Mouse (Mus musculus) MEL (cell line): ENCODE data around the gene Exd2.

Source experiments
- CTCF ChIP-seq, 3 experiments: IDR thresholded peaks in 2 of 3; conservative IDR thresholded peaks in 1 of 3; 2 replicates each; pipeline ENCODE4 v1.5.1; 2011 to 2012; ENCODE audit warnings: low read length in 3 of 3, low read depth in 2 of 3, mild to moderate bottlenecking in 2 of 3, improper control_type of control experiment in 1 of 3, inconsistent platforms in 1 of 3, mixed read lengths in 1 of 3, moderate library complexity in 1 of 3; ENCODE audit not compliant: control insufficient read depth in 1 of 3, insufficient read depth in 1 of 3, poor library complexity in 1 of 3, severe bottlenecking in 1 of 3
- GABPA ChIP-seq: IDR thresholded peaks from 2 replicates; pipeline ENCODE4 v1.6.1; 2012; ENCODE audit warnings: low read depth, mild to moderate bottlenecking, inconsistent platforms, low read length, improper control_type of control experiment, moderate library complexity
- GATA1 ChIP-seq: IDR thresholded peaks from 2 replicates; pipeline ENCODE4 v1.6.1; 2011; ENCODE audit warnings: low read depth, low read length, improper control_type of control experiment
- JUND ChIP-seq: IDR thresholded peaks from 2 replicates; pipeline ENCODE4 v1.6.1; 2011; ENCODE audit warnings: low read depth, mild to moderate bottlenecking, improper control_type of control experiment, low read length
- POLR2A ChIP-seq, 2 experiments: IDR thresholded peaks; 2 replicates each; pipeline ENCODE4 v1.6.1; 2011 to 2012; ENCODE audit warnings: low read length in 2 of 2, mild to moderate bottlenecking in 2 of 2, control low read depth in 1 of 2, improper control_type of control experiment in 1 of 2, low read depth in 1 of 2, moderate library complexity in 1 of 2; ENCODE audit not compliant: control insufficient read depth in 1 of 2, insufficient read depth in 1 of 2, poor library complexity in 1 of 2
- SMC3 ChIP-seq: IDR thresholded peaks from 2 replicates; pipeline ENCODE4 v1.6.1; 2011; ENCODE audit warnings: low read depth, low read length, improper control_type of control experiment

DNA sequence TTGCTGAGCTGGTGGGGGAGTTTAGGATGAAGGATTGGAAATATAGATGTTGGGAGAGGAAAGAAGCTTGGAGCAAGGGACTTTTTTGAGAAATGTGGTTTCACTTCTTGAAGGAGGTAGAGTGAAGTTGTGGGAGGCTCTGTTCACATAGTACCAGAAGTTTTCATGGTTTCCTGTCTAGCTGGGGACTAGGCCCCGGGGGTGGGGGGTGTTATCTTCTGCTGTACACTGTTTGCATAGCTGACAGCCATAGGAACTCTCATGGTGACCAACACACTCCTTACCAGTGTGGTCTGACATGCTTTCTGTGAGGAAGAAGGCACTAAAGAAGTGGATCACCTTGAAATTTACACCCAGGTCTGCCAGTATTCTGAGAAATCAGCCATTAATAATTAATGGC, 32.8 kb downstream of the Exd2 start:
- TF ChIP-seq JUND (no peak), CTCF (IDR thresholded peaks at IDR 0.05 in 2 of 3, conservative IDR thresholded peaks at IDR 0.05 in 1 of 3; ENCODE audit: control insufficient read depth in 1 of 3, insufficient read depth in 1 of 3, low read depth in 2 of 3, low read length in 3 of 3, poor library complexity in 1 of 3, severe bottlenecking in 1 of 3) (no peak), SMC3 (no peak), POLR2A (IDR thresholded peaks at IDR 0.05; ENCODE audit: control insufficient read depth in 1 of 2, insufficient read depth in 1 of 2, low read depth in 1 of 2, low read length in 2 of 2, poor library complexity in 1 of 2) (no peak), GATA1 (no peak), GABPA (no peak)
